23 mouse cellular contexts compared by ENCODE assay signal in the genomic region with DNA sequence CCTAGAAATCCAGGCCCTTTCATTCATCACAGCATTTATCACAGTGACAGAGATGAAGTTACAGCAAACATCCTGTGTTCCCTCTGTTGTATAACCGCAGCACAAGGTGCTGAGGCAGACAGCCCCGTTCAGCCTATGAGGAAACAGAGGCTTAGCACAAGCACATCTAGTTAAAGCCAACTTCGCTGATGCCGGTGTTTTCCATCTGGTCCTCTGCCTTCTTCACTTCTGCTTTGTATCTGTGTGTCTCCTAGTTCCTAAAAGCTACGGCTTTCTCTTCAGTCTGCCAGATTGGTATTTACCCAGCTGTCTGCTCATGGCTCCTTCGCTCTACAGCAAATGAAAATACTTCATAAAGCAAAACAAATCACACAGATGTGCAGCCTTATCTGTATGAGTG.
DNase-seq lines count a peak whose midpoint lies in the region; ATAC-seq and TF ChIP-seq lines count a peak whose summit lies in the region.
"Had no signal": no experiment of that assay in that cellular context is flagged by ENCODE, and none has a peak within 500 bp of the region (broad histone marks: within the 10 kb centered on the region; RNA-seq: fewer than 3 reads in every experiment).

No protein-coding gene starts in this region.

- peaks cover 17% of the 10 kb centered on the region for H3K4me1 ChIP-seq in embryonic facial prominence, embryonic 14.5 days (ENCODE audit: control insufficient read depth, insufficient read depth, low read length)
- peaks cover 17% of the 10 kb centered on the region for H3K4me1 ChIP-seq in embryonic facial prominence, embryonic 10.5 days
- no peaks in the 10 kb centered on the region for H3K4me1 ChIP-seq in liver, postnatal 0 days (ENCODE audit: insufficient read depth)
- H3K4me1 ChIP-seq: kidney, embryonic 15.5 days had no signal

- no peak overlapping the region for H3K4me3 ChIP-seq in embryonic facial prominence, embryonic 14.5 days (ENCODE audit: low read depth, low read length)
- H3K4me3 ChIP-seq in embryonic facial prominence, embryonic 10.5 days: no peak overlapping the region
- no peak overlapping the region for H3K4me3 ChIP-seq in liver, postnatal 0 days (ENCODE audit: low read depth, low read length)
- H3K4me3 ChIP-seq: forebrain, embryonic 12.5 days; heart, adult 2 months; hindbrain, embryonic 15.5 days; kidney, embryonic 15.5 days; limb, embryonic 15.5 days; midbrain, embryonic 13.5 days; neural tube, embryonic 13.5 days had no signal

- TF ChIP-seq CTCF in liver, postnatal 0 days (IDR thresholded peaks at IDR 0.05; ENCODE audit: low read depth): no peak

- no peak overlapping the region for H3K9ac ChIP-seq in embryonic facial prominence, embryonic 14.5 days (ENCODE audit: low read depth, low read length)
- H3K9ac ChIP-seq in liver, postnatal 0 days (replicated peaks): no peak overlapping the region
- H3K9ac ChIP-seq: forebrain, embryonic 12.5 days; hindbrain, embryonic 15.5 days; kidney, embryonic 15.5 days; limb, embryonic 15.5 days; lung, embryonic 14.5 days; midbrain, embryonic 13.5 days; neural tube, embryonic 13.5 days had no signal

- H3K27ac ChIP-seq in embryonic facial prominence, embryonic 14.5 days (replicated peaks; ENCODE audit: low read depth, low read length): no peak overlapping the region
- no peak overlapping the region for H3K27ac ChIP-seq in embryonic facial prominence, embryonic 10.5 days (replicated peaks)
- no peak overlapping the region for H3K27ac ChIP-seq in liver, postnatal 0 days (ENCODE audit: low read depth)
- H3K27ac ChIP-seq: forebrain, embryonic 12.5 days; heart, adult 2 months; hindbrain, embryonic 15.5 days; kidney, embryonic 15.5 days; limb, embryonic 15.5 days; midbrain, embryonic 13.5 days; neural tube, embryonic 13.5 days had no signal

- no peak for TF ChIP-seq EP300 in liver, postnatal 0 days (IDR thresholded peaks at IDR 0.05; ENCODE audit: low read depth)

- no peaks in the 10 kb centered on the region for H3K27me3 ChIP-seq in embryonic facial prominence, embryonic 14.5 days (replicated peaks; ENCODE audit: control insufficient read depth, insufficient read depth, low read length)
- no peaks in the 10 kb centered on the region for H3K27me3 ChIP-seq in embryonic facial prominence, embryonic 10.5 days (replicated peaks; ENCODE audit: low read depth, poor library complexity, severe bottlenecking)
- H3K27me3 ChIP-seq in liver, postnatal 0 days (ENCODE audit: insufficient read depth, low read length): no peaks in the 10 kb centered on the region
- H3K27me3 ChIP-seq: forebrain, embryonic 12.5 days; hindbrain, embryonic 15.5 days; kidney, embryonic 15.5 days; limb, embryonic 15.5 days; midbrain, embryonic 13.5 days; neural tube, embryonic 13.5 days had no signal

- H3K9me3 ChIP-seq in embryonic facial prominence, embryonic 14.5 days (ENCODE audit: control insufficient read depth, low read length): no peaks in the 10 kb centered on the region
- no peaks in the 10 kb centered on the region for H3K9me3 ChIP-seq in embryonic facial prominence, embryonic 10.5 days
- no peaks in the 10 kb centered on the region for H3K9me3 ChIP-seq in liver, postnatal 0 days (ENCODE audit: low read length)
- H3K9me3 ChIP-seq: forebrain, embryonic 12.5 days; hindbrain, embryonic 15.5 days; kidney, embryonic 15.5 days; limb, embryonic 15.5 days; midbrain, embryonic 13.5 days; neural tube, embryonic 13.5 days had no signal

- WGBS in embryonic facial prominence, embryonic 14.5 days: 55% methylated on average over 6 of the region's 6 CpGs
- 78% methylated on average over 6 of the region's 6 CpGs for WGBS in embryonic facial prominence, embryonic 10.5 days
- 54% methylated on average over 6 of the region's 6 CpGs for WGBS in liver, postnatal 0 days (ENCODE audit: insufficient replicate concordance)

- no peak for ATAC-seq in embryonic facial prominence, embryonic 14.5 days (ENCODE audit: low read depth)
- ATAC-seq in liver, postnatal 0 days: peak; percentile 36; the same call in 1 of the 2 replicates
- ATAC-seq in inflammation-experienced regulatory T-cells, adult 6 months: no peak
- ATAC-seq: intestine, postnatal 0 days; midbrain, embryonic 13.5 days had no signal

- peak; percentile 22 for DNase-seq in embryonic facial prominence, embryonic 14.5 days (ENCODE audit: low spot score)
- DNase-seq in embryonic facial prominence, embryonic 10.5 days (ENCODE audit: low spot score): no peak
- peak; percentile 26 for DNase-seq in layer of hippocampus, adult 11-12 months (ENCODE audit: low spot score)
- no peak for DNase-seq in layer of hippocampus, postnatal 25 days (ENCODE audit: extremely low spot score in 1 of 2, low spot score in 1 of 2)
- DNase-seq in liver, postnatal 0 days: no peak
- no peak for DNase-seq in liver
- DNase-seq in brain, adult 2 months (ENCODE audit: low read depth, low spot score): peak; percentile 69
- DNase-seq: adrenal gland, postnatal 36 days; cerebellum, adult 2 months; cerebellum, postnatal 36 days; gastrocnemius, postnatal 10 days; heart, postnatal 36 days; lung, embryonic 14.5 days; right cerebral cortex, adult 18-20 months had no signal

- no peak overlapping the region for H3K4me2 ChIP-seq in embryonic facial prominence, embryonic 14.5 days (ENCODE audit: low read depth, low read length)
- H3K4me2 ChIP-seq in liver, postnatal 0 days (ENCODE audit: low read depth, low read length): no peak overlapping the region
- H3K4me2 ChIP-seq: forebrain, embryonic 12.5 days; hindbrain, embryonic 15.5 days; kidney, embryonic 15.5 days; limb, embryonic 15.5 days; lung, embryonic 14.5 days; midbrain, embryonic 13.5 days; neural tube, embryonic 13.5 days had no signal

- H3K36me3 ChIP-seq in embryonic facial prominence, embryonic 14.5 days (ENCODE audit: control insufficient read depth, insufficient read depth, low read length): no peaks in the 10 kb centered on the region
- H3K36me3 ChIP-seq in embryonic facial prominence, embryonic 10.5 days (replicated peaks): no peaks in the 10 kb centered on the region
- no peaks in the 10 kb centered on the region for H3K36me3 ChIP-seq in liver, postnatal 0 days (replicated peaks; ENCODE audit: insufficient read depth, low read length)
- H3K36me3 ChIP-seq: forebrain, embryonic 12.5 days; hindbrain, embryonic 15.5 days; kidney, embryonic 15.5 days; limb, embryonic 15.5 days; midbrain, embryonic 13.5 days; neural tube, embryonic 13.5 days had no signal

Comparison
In these comparisons a context has a peak if more than half of its experiments do, and no peak if none do; other contexts are left out.
1. DNase-seq: peak in embryonic facial prominence, embryonic 14.5 days (single experiment), layer of hippocampus, adult 11-12 months (single experiment) and brain, adult 2 months (single experiment); none in embryonic facial prominence, embryonic 10.5 days (single experiment), layer of hippocampus, postnatal 25 days (0 of 2), liver, postnatal 0 days (single experiment) and liver (single experiment).